Mouse (Mus musculus) adrenal gland, adult 2 months (tissue): ENCODE results near the gene Aldh3b3. TPM values are rescaled to one million over a fixed set of nuclear protein-coding genes. Genes with fewer than 3 reads are reported as not detected.

ENCODE experiments used
- DNase-seq: peaks from one replicate; pipeline ENCODE4 v3.0.0; 2021
- polyA plus RNA-seq: library from polyadenylated mRNA; depleted of rRNA; stranded (reverse); fragments of >200 nt; gene quantifications from 2 replicates; pipeline ENCODE4 v1.2.3, GENCODE M21; 2012; rRNA removed
- total RNA-seq, 2 experiments: library from RNA; stranded (reverse); gene quantifications; 2 replicates each; pipeline ENCODE4 v1.2.3; 2021

The Aldh3b3 gene
- total and polyA plus RNA-seq, 3 experiments, result 0.38 to 0.63 (median 0.43) TPM

- no peak for DNase-seq
Measured at GRCm38 (mm10) chr19:4001752-4002151, 43.3 kb downstream of the Aldh3b3 start.

- no peak for DNase-seq
Measured at GRCm38 (mm10) chr19:4003112-4003511, 44.7 kb downstream of the Aldh3b3 start, which contains the start of gene Doc2g. Doc2g (plus strand) TSS chr19:4003313.

DNA sequence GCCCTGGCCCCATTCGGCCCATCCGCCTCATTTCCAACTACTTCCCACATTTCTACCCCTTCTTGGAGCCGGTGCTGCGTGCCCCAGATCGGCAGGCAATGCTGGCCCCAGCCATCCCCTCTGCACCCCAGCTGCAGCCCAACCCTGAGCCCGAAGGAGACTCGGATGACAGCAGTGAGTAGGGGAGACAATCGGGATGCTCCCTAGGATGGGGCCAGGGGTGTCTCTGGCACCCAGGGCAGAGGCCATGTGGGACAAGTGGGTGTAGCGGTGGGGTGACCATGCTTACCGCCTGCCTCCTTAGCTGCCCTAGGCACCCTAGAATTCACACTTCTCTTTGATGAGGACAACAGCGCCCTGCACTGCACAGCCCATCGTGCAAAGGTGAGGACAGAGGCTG, 45.2 kb downstream of the Aldh3b3 start:
- no peak for DNase-seq

DNA sequence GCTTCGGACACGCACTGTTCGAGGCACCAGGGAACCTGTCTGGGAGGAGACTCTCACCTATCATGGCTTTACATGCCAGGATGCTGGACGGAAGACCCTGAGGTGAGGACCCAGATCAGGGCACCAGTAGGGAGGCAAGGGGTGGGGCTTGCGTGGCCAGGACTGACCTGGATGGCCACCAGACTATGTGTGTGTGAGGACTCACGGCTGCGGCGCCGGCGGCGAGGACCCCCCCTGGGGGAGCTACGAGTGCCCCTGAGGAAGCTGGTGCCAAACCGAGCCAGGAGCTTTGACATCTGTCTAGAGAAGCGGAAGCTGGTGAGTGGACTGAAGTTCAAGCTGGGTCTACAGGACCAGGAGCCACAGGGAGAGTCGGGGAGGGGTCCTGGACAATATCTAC, 45.9 kb downstream of the Aldh3b3 start:
- DNase-seq, result no peak

- no peak for DNase-seq
Measured at GRCm38 (mm10) chr19:4005091-4005490, 46.6 kb downstream of the Aldh3b3 start.

GRCm38 (mm10) chr19:4005971-4006370, 47.5 kb downstream of the Aldh3b3 start:
- DNase-seq, result no peak

DNA sequence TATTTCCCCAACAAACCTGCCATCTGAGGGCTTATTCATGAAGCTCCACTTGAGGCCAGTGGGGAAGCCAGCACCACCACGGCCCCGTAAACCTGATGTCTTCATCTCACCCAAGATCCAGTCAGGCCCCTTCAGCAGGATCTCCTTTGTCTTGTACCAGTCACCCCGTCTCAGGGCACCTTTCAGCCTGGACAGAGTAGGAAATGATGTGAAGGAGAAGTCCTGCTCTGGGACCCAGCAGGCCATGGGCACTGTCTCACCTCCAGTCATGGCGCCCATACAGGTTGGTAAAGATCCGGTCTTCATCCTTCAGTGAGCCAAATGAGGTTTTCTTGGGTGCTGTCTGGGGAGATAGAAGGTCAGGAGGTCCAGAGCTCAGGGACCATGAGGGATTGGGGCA, 52.6 kb downstream of the Aldh3b3 start:
- DNase-seq, result no peak

GRCm38 (mm10) chr19:4012432-4013022, 54.1 kb downstream of the Aldh3b3 start, which contains the start of gene Ndufv1:
Ndufv1 (minus strand) TSS chr19:4012806.
- peak; percentile 98 for DNase-seq

DNA sequence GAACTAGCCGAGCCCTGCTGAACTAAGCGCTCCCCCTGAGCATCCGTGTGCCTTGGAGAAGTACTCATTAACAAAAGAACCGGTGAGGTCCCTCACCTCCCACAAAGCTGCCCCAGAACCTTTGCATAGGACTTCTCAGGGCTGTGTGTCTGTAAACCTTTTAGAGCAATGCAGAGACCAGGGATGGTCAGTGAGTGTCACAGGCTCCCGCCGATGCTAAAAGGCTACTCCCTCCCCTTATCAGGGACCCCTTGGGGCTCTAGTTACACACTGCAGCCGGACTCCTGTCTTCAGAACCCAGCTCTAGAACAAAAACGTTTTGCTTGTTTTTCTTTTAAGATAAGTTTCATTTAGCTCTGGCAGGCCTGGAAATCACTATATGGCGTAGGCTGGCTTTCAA, 54.6 kb downstream of the Aldh3b3 start:
- no peak for DNase-seq

DNA sequence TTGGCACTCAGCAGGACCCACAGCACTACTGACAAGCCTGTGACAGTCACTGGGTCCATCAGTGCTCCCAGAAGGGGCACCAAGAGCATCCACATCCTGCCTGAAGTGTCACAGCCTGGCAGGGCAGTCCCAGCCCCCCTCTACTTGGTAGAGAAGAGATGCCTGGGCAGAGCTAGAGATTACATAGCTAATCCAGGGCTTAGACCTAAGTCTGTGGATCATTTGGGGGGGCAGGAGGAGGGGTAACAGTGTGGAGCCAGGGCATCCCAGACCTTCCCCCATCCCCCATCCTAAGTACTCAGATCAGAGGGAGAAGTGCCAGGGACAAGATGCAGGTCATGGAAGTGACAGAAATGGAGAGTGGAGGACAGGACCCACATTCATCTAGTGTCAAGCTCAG, 56.4 kb downstream of the Aldh3b3 start:
- DNase-seq, result no peak

DNA sequence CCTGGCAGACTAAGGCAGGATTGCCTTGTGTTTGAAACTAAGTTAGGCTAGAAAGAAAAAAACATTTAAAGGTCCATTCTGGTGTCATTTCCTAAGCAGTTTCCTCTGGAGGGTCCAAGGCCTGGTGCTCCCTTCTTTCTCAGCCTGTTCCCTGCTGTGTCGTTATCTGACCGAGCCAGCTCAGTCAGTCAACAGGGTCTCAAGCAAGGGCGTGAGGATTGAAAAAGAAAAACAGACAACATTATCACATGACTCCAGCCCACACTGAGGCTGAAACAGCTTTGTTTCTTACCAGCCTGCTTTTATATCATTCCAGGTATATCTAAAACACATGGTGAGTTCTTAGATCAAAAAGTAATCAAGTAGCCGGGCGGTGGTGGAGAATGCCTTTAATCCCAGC, 57.2 kb downstream of the Aldh3b3 start:
- DNase-seq, result no peak

DNA sequence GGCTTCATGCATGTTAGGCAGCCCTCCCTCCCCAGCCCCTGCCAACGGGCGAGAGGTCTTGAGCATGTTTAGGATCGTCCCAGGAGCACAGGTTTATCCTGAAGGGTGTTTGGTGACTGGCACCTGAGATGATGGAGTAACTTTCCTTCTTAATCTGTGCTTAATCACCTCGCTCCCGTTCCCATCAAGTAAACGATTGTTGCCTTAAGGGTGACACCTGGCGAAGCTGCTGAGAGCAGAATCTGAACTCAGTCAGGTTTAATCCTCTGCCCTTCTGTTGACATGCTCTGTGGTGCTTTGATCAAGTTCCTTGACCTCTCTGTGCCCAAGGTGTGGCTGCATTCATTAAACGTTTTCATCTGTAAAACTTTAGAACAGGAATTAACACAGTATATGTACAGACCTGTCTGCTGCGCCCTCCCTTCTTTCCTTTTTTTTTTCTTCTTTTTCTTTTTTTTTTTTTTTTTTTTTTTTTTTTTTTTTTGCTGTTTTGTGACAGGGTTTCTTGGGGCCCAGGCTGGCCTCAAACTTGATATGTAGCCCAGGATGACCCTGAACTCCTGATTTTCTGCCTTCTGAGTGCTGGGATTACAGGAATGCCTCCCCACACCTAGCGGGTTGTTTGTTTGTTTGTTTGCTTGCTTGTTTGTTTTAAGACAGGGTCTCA, 59.6 kb downstream of the Aldh3b3 start:
- DNase-seq, result no peak

- DNase-seq, result peak; percentile 88
Measured at GRCm38 (mm10) chr19:4018743-4019583, 60.5 kb downstream of the Aldh3b3 start.

Other genes with a start within 250 kb of the Aldh3b3 start
- 10 to 100 TPM; 40.6 to 52.5 TPM for gene Kmt5b, start 191.2 kb upstream of the Aldh3b3 start, total RNA-seq
- gene Kmt5b, start 191.2 kb upstream of the Aldh3b3 start, polyA plus RNA-seq, result 14.2 and 14.9 TPM in 2 replicates
- gene Chka, start 106.9 kb upstream of the Aldh3b3 start, total RNA-seq, result 100 to 1,000 TPM in 1 of 2 experiments, 10 to 100 TPM in 1; 42.1 to 124 TPM
- gene Chka, start 106.9 kb upstream of the Aldh3b3 start, polyA plus RNA-seq, result 149 and 154 TPM in 2 replicates
- gene Tcirg1, start 51.5 kb upstream of the Aldh3b3 start, total RNA-seq, result 10 to 100 TPM; 63.5 to 84.6 TPM
- 181 and 204 TPM in 2 replicates for gene Tcirg1, start 51.5 kb upstream of the Aldh3b3 start, polyA plus RNA-seq
- 100 to 1,000 TPM; 376 to 380 TPM for gene Ndufs8, start 45.9 kb upstream of the Aldh3b3 start, total RNA-seq
- 391 and 420 TPM in 2 replicates for gene Ndufs8, start 45.9 kb upstream of the Aldh3b3 start, polyA plus RNA-seq
- gene Aldh3b1, start 28.8 kb upstream of the Aldh3b3 start, total RNA-seq, result 100 to 1,000 TPM in 1 of 2 experiments, 10 to 100 TPM in 1; 26.6 to 136 TPM
- gene Aldh3b1, start 28.8 kb upstream of the Aldh3b3 start, polyA plus RNA-seq, result 115 and 188 TPM in 2 replicates
- gene Unc93b1, start 23.5 kb upstream of the Aldh3b3 start, total RNA-seq, result 10 to 100 TPM; 48.3 to 59.2 TPM
- gene Unc93b1, start 23.5 kb upstream of the Aldh3b3 start, polyA plus RNA-seq, result 180 and 186 TPM in 2 replicates
- gene Aldh3b2, start 13.7 kb downstream of the Aldh3b3 start, total RNA-seq, result 10 to 100 TPM; 12.2 to 15.2 TPM
- 4.0 and 7.6 TPM in 2 replicates for gene Aldh3b2, start 13.7 kb downstream of the Aldh3b3 start, polyA plus RNA-seq
- gene Acy3, start 27.9 kb downstream of the Aldh3b3 start, total RNA-seq, result 10 to 100 TPM; 16.5 to 22.7 TPM
- 80.5 and 96.1 TPM in 2 replicates for gene Acy3, start 27.9 kb downstream of the Aldh3b3 start, polyA plus RNA-seq
- gene Tbx10, start 34.1 kb downstream of the Aldh3b3 start, total RNA-seq, result not detected
- gene Tbx10, start 34.1 kb downstream of the Aldh3b3 start, polyA plus RNA-seq, result not detected in 2 replicates
- gene Nudt8, start 41.9 kb downstream of the Aldh3b3 start, total RNA-seq, result 10 to 100 TPM; 25.1 to 27.0 TPM
- 36.7 and 65.9 TPM in 2 replicates for gene Nudt8, start 41.9 kb downstream of the Aldh3b3 start, polyA plus RNA-seq
- under 1 TPM; 0.55 to 0.69 TPM for gene Gm49405, start 42.0 kb downstream of the Aldh3b3 start, total RNA-seq
- 1.3 and 2.0 TPM in 2 replicates for gene Gm49405, start 42.0 kb downstream of the Aldh3b3 start, polyA plus RNA-seq
- 1 to 10 TPM; 1.1 to 1.8 TPM for gene Doc2g, start 44.7 kb downstream of the Aldh3b3 start, total RNA-seq
- gene Doc2g, start 44.7 kb downstream of the Aldh3b3 start, polyA plus RNA-seq, result 6.2 and 9.3 TPM in 2 replicates
- gene Ndufv1, start 54.2 kb downstream of the Aldh3b3 start, total RNA-seq, result 100 to 1,000 TPM; 260 to 445 TPM
- 145 and 150 TPM in 2 replicates for gene Ndufv1, start 54.2 kb downstream of the Aldh3b3 start, polyA plus RNA-seq
- gene Gstp1, start 79.3 kb downstream of the Aldh3b3 start, total RNA-seq, result 100 to 1,000 TPM; 401 to 452 TPM
- gene Gstp1, start 79.3 kb downstream of the Aldh3b3 start, polyA plus RNA-seq, result 752 and 925 TPM in 2 replicates
- gene Gstp2, start 87.4 kb downstream of the Aldh3b3 start, total RNA-seq, result 10 to 100 TPM; 57.2 to 61.4 TPM
- 7.9 and 13.8 TPM in 2 replicates for gene Gstp2, start 87.4 kb downstream of the Aldh3b3 start, polyA plus RNA-seq
- 1 to 10 TPM in 1 of 2 experiments, under 1 TPM in 1; 0.62 to 2.3 TPM for gene Gstp3, start 100.9 kb downstream of the Aldh3b3 start, total RNA-seq
- gene Gstp3, start 100.9 kb downstream of the Aldh3b3 start, polyA plus RNA-seq, result 0.79 and 0.83 TPM in 2 replicates
- not detected for gene Cabp2, start 122.9 kb downstream of the Aldh3b3 start, total RNA-seq
- gene Cabp2, start 122.9 kb downstream of the Aldh3b3 start, polyA plus RNA-seq, result not detected in 2 replicates
- 100 to 1,000 TPM; 128 to 131 TPM for gene Cdk2ap2, start 138.5 kb downstream of the Aldh3b3 start, total RNA-seq
- gene Cdk2ap2, start 138.5 kb downstream of the Aldh3b3 start, polyA plus RNA-seq, result 339 and 371 TPM in 2 replicates
- 10 to 100 TPM; 87.4 to 87.6 TPM for gene Pitpnm1, start 141.4 kb downstream of the Aldh3b3 start, total RNA-seq
- gene Pitpnm1, start 141.4 kb downstream of the Aldh3b3 start, polyA plus RNA-seq, result 164 and 171 TPM in 2 replicates
- gene Aip, start 167.2 kb downstream of the Aldh3b3 start, total RNA-seq, result 100 to 1,000 TPM; 102 to 134 TPM
- gene Aip, start 167.2 kb downstream of the Aldh3b3 start, polyA plus RNA-seq, result 89.5 and 99.3 TPM in 2 replicates
- under 1 TPM; 0.09 to 0.17 TPM for gene Gpr152, start 181.1 kb downstream of the Aldh3b3 start, total RNA-seq
- gene Gpr152, start 181.1 kb downstream of the Aldh3b3 start, polyA plus RNA-seq, result 0.10 and 0.18 TPM in 2 replicates
- gene Cabp4, start 185.4 kb downstream of the Aldh3b3 start, total RNA-seq, result under 1 TPM; 0.29 to 0.69 TPM
- 0.12 and 0.26 TPM in 2 replicates for gene Cabp4, start 185.4 kb downstream of the Aldh3b3 start, polyA plus RNA-seq
- 100 to 1,000 TPM; 154 to 202 TPM for gene Coro1b, start 190.0 kb downstream of the Aldh3b3 start, total RNA-seq
- 199 and 225 TPM in 2 replicates for gene Coro1b, start 190.0 kb downstream of the Aldh3b3 start, polyA plus RNA-seq
- gene Ptprcap, start 195.0 kb downstream of the Aldh3b3 start, total RNA-seq, result 1 to 10 TPM; 2.5 to 5.7 TPM
- 54.9 and 57.6 TPM in 2 replicates for gene Ptprcap, start 195.0 kb downstream of the Aldh3b3 start, polyA plus RNA-seq
- 10 to 100 TPM; 27.6 to 39.5 TPM for gene Rps6kb2, start 204.7 kb downstream of the Aldh3b3 start, total RNA-seq
- 48.3 and 60.8 TPM in 2 replicates for gene Rps6kb2, start 204.7 kb downstream of the Aldh3b3 start, polyA plus RNA-seq
- gene Carns1, start 216.8 kb downstream of the Aldh3b3 start, total RNA-seq, result 1 to 10 TPM; 2.9 to 5.8 TPM
- gene Carns1, start 216.8 kb downstream of the Aldh3b3 start, polyA plus RNA-seq, result 3.8 and 5.1 TPM in 2 replicates
- gene Tbc1d10c, start 232.6 kb downstream of the Aldh3b3 start, total RNA-seq, result under 1 TPM in 1 of 2 experiments, not detected in 1; 0.97 TPM
- 2.1 and 4.8 TPM in 2 replicates for gene Tbc1d10c, start 232.6 kb downstream of the Aldh3b3 start, polyA plus RNA-seq
- gene Ppp1ca, start 233.4 kb downstream of the Aldh3b3 start, total RNA-seq, result 100 to 1,000 TPM; 342 to 392 TPM
- gene Ppp1ca, start 233.4 kb downstream of the Aldh3b3 start, polyA plus RNA-seq, result 443 and 514 TPM in 2 replicates
- 10 to 100 TPM in 1 of 2 experiments, 1 to 10 TPM in 1; 6.9 to 12.3 TPM for gene Rad9a, start 243.0 kb downstream of the Aldh3b3 start, total RNA-seq
- 16.4 and 17.2 TPM in 2 replicates for gene Rad9a, start 243.0 kb downstream of the Aldh3b3 start, polyA plus RNA-seq